17 mouse cellular contexts compared by ENCODE assay signal in the genomic region with DNA sequence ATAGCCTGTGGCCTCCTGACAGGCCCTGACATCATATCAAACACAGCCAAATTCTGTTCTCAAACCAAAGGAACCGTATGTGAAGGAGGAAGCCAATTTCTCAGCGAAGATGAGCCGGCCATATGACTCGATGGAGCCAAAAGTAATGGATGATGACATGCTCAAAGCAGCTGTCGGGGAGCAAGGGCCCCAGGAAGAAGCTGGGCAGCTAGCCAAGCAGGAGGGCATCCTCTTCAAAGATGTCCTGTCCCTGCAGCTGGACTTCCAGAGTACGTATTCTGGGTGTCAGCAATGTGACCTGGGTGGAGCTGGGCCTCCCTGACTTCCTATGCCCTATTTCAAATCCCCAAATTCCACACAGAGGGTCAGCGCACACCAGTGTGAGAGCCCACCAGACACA. TPM values are rescaled to one million over a fixed set of nuclear protein-coding genes. Genes with fewer than 3 reads are reported as not detected.
A peak's percentile ranks its signal among the peaks of the same experiment; 100 is the strongest.
DNase-seq lines count a peak whose midpoint lies in the region; TF ChIP-seq lines count a peak whose summit lies in the region.
"Had no signal": no experiment of that assay in that cellular context is flagged by ENCODE, and none has a peak within 500 bp of the region (broad histone marks: within the 10 kb centered on the region; RNA-seq: fewer than 3 reads in every experiment).

No protein-coding gene starts in this region.

- DNase-seq in adrenal gland, postnatal 25 days: peak; percentile 29
- no peak for DNase-seq in adrenal gland, postnatal 10 days
- no peak for DNase-seq in heart, adult 2 months
- DNase-seq in heart, postnatal 14 days: no peak
- DNase-seq in kidney, postnatal 10 days: peak; percentile 32
- DNase-seq in kidney, adult 8-10 months: no peak
- no peak for DNase-seq in layer of hippocampus, postnatal 25 days (ENCODE audit: extremely low spot score in 1 of 2, low spot score in 1 of 2)
- DNase-seq: adrenal gland, postnatal 14 days; cerebellum, adult 11-12 months; cerebellum, postnatal 14 days; kidney, adult 18-20 months; lung, adult 2 months had no signal

- TF ChIP-seq POLR2A in heart, adult 2 months (IDR thresholded peaks at IDR 0.05; ENCODE audit: insufficient read depth, low read depth, low read length): no peak
- TF ChIP-seq POLR2A in bone marrow macrophage, adult 2 months (IDR thresholded peaks at IDR 0.05; ENCODE audit: borderline replicate concordance, low read depth, low read length): no peak

- no peak overlapping the region for H3K9ac ChIP-seq in heart, adult 2 months (ENCODE audit: low read depth, low read length)
- H3K9ac ChIP-seq: hindbrain, embryonic 14.5 days; limb, embryonic 13.5 days; liver, embryonic 12.5 days had no signal

- 27% methylated on average over 7 of the region's 7 CpGs for WGBS in heart, adult 2 months

- TF ChIP-seq EP300 in heart, adult 2 months (IDR thresholded peaks at IDR 0.05; ENCODE audit: insufficient read depth, low read depth, low read length): no peak

- no peak overlapping the region for H3K4me3 ChIP-seq in heart, adult 2 months
- H3K4me3 ChIP-seq in bone marrow macrophage, adult 2 months (ENCODE audit: insufficient read depth, low read length): no peak overlapping the region
- H3K4me3 ChIP-seq: forebrain, embryonic 10.5 days; limb, embryonic 13.5 days; liver, embryonic 12.5 days had no signal

- H3K27me3 ChIP-seq in heart, adult 2 months (ENCODE audit: control insufficient read depth, insufficient read depth, low read length): no peaks in the 10 kb centered on the region
- H3K27me3 ChIP-seq: limb, embryonic 13.5 days had no signal

- no peaks in the 10 kb centered on the region for H3K79me2 ChIP-seq in heart, adult 2 months (replicated peaks; ENCODE audit: control insufficient read depth, insufficient read depth, low read length)

- no peak for TF ChIP-seq CTCF in heart, adult 2 months (IDR thresholded peaks at IDR 0.05)
- TF ChIP-seq CTCF in bone marrow macrophage, adult 2 months (IDR thresholded peaks at IDR 0.05; ENCODE audit: low read depth, low read length): no peak

- H3K27ac ChIP-seq in heart, adult 2 months: peak overlapping the region; percentile 36
- peak overlapping the region; percentile 33 for H3K27ac ChIP-seq in bone marrow macrophage, adult 2 months (ENCODE audit: insufficient read depth, low read depth, low read length)
- H3K27ac ChIP-seq: forebrain, embryonic 10.5 days; hindbrain, embryonic 14.5 days; limb, embryonic 13.5 days; liver, embryonic 12.5 days had no signal

- no peaks in the 10 kb centered on the region for H3K36me3 ChIP-seq in heart, adult 2 months (ENCODE audit: control insufficient read depth, insufficient read depth, low read length)
- H3K36me3 ChIP-seq: forebrain, embryonic 10.5 days; limb, embryonic 13.5 days; liver, embryonic 12.5 days had no signal

- H3K4me1 ChIP-seq in heart, adult 2 months (ENCODE audit: control insufficient read depth, insufficient read depth, low read length): peaks cover 9% of the 10 kb centered on the region
- H3K4me1 ChIP-seq in bone marrow macrophage, adult 2 months (ENCODE audit: control insufficient read depth, insufficient read depth, low read length): peaks cover 48% of the 10 kb centered on the region
- H3K4me1 ChIP-seq: limb, embryonic 13.5 days had no signal

- intact Hi-C loops in heart, adult 2 months (cut with DNase I): no loop called here
- intact Hi-C loops in heart, postnatal 14 days (cut with DNase I): no loop called here

RNA-seq across cellular contexts. Expression of a gene that starts 5.4 kb away (rescaled TPM):
- 0.81 and 2.3 TPM in 2 replicates for total RNA-seq in adrenal gland, postnatal 25 days (2021)
- 1 to 10 TPM; 1.1 to 1.5 TPM for total RNA-seq in adrenal gland, postnatal 10 days (2021)
- 1 to 10 TPM; 1.6 to 2.4 TPM for total RNA-seq in heart, adult 2 months (2021)
- 4.1 and 4.2 TPM in 2 replicates for polyA plus RNA-seq in heart, adult 2 months (2012; rRNA removed)
- total RNA-seq in heart, postnatal 14 days (2021): 1 to 10 TPM; 2.0 to 3.2 TPM
- 0.72 TPM in 1 of 2 replicates, not detected in the other for polyA plus RNA-seq in bone marrow macrophage, adult 2 months (2012; ENCODE audit: insufficient read depth, insufficient read length, missing spikeins)
- 1 to 10 TPM; 5.3 to 5.9 TPM for total RNA-seq in layer of hippocampus, postnatal 25 days (2021)

RNA-seq across cellular contexts. Expression of a gene that starts 5.8 kb away (rescaled TPM):
- total RNA-seq in adrenal gland, postnatal 25 days (2021): 74.6 and 95.4 TPM in 2 replicates
- 10 to 100 TPM; 49.9 to 61.5 TPM for total RNA-seq in adrenal gland, postnatal 10 days (2021)
- total RNA-seq in heart, adult 2 months (2021): 100 to 1,000 TPM; 102 to 113 TPM
- polyA plus RNA-seq in heart, adult 2 months (2012; rRNA removed): 123 and 149 TPM in 2 replicates
- 10 to 100 TPM; 93.3 to 93.7 TPM for total RNA-seq in heart, postnatal 14 days (2021)
- 18.1 and 20.4 TPM in 2 replicates for polyA plus RNA-seq in bone marrow macrophage, adult 2 months (2012; ENCODE audit: insufficient read depth, insufficient read length, missing spikeins)
- total RNA-seq in layer of hippocampus, postnatal 25 days (2021): 100 to 1,000 TPM; 170 to 175 TPM

RNA-seq across cellular contexts. Expression of a gene that starts 58.4 kb away (rescaled TPM):
- total RNA-seq in adrenal gland, postnatal 25 days (2021): 49.1 and 50.1 TPM in 2 replicates
- 10 to 100 TPM; 48.8 TPM for total RNA-seq in adrenal gland, postnatal 10 days (2021)
- 10 to 100 TPM; 47.8 to 49.5 TPM for total RNA-seq in heart, adult 2 months (2021)
- 30.5 and 53.8 TPM in 2 replicates for polyA plus RNA-seq in heart, adult 2 months (2012; rRNA removed)
- 10 to 100 TPM; 34.4 to 35.7 TPM for total RNA-seq in heart, postnatal 14 days (2021)
- 13.6 and 13.9 TPM in 2 replicates for polyA plus RNA-seq in bone marrow macrophage, adult 2 months (2012; ENCODE audit: insufficient read depth, insufficient read length, missing spikeins)
- 10 to 100 TPM; 50.1 to 53.8 TPM for total RNA-seq in layer of hippocampus, postnatal 25 days (2021)

RNA-seq across cellular contexts. Expression of a gene that starts 59.7 kb away (rescaled TPM):
- 49.6 and 59.5 TPM in 2 replicates for total RNA-seq in adrenal gland, postnatal 25 days (2021)
- total RNA-seq in adrenal gland, postnatal 10 days (2021): 100 to 1,000 TPM; 128 to 156 TPM
- total RNA-seq in heart, adult 2 months (2021): 10 to 100 TPM; 39.8 to 45.3 TPM
- polyA plus RNA-seq in heart, adult 2 months (2012; rRNA removed): 37.7 and 46.7 TPM in 2 replicates
- total RNA-seq in heart, postnatal 14 days (2021): 10 to 100 TPM; 41.4 to 47.0 TPM
- polyA plus RNA-seq in bone marrow macrophage, adult 2 months (2012; ENCODE audit: insufficient read depth, insufficient read length, missing spikeins): 18.1 and 20.3 TPM in 2 replicates
- 10 to 100 TPM; 29.1 to 31.4 TPM for total RNA-seq in layer of hippocampus, postnatal 25 days (2021)

Comparison
In these comparisons a context has a peak if more than half of its experiments do, and no peak if none do; other contexts are left out.
1. DNase-seq: peak in adrenal gland, postnatal 25 days (single experiment) and kidney, postnatal 10 days (single experiment); none in adrenal gland, postnatal 10 days (single experiment), heart, adult 2 months (0 of 2), heart, postnatal 14 days (0 of 2), kidney, adult 8-10 months (0 of 2) and layer of hippocampus, postnatal 25 days (0 of 2).